Mouse (Mus musculus): Measurements from ENCODE around the gene Prdm11.

GRCm38 (mm10) chr2:92984321-92985108 is 61.5 kb downstream of the Prdm11 start:
- TF ChIP-seq CTCF (IDR thresholded peaks at IDR 0.05; ENCODE audit: borderline replicate concordance, extremely low read depth, insufficient read depth, insufficient read length) = no peak
- TF ChIP-seq POLR2A (IDR thresholded peaks at IDR 0.05; ENCODE audit: borderline replicate concordance, extremely low read depth, insufficient read depth, insufficient read length, poor library complexity, severe bottlenecking) = no peak

Data from brain, embryonic 14.5 days (tissue).